Mouse (Mus musculus): ENCODE results near the gene Rtn1. TPM values are rescaled to one million over a fixed set of nuclear protein-coding genes. Genes with fewer than 3 reads are reported as not detected.

Gene Rtn1
- polyA plus RNA-seq, 1 experiment from 2014 or later = 235 TPM

- Histone ChIP-seq H3K27me3 (ENCODE audit: control insufficient read depth, insufficient read depth, low read length) (no peaks in the 10 kb centered on the region), H3K27ac (ENCODE audit: low read depth, low read length) (no peak overlapping the region), H3K4me1 (replicated peaks; ENCODE audit: control insufficient read depth, insufficient read depth, low read length) (no peaks in the 10 kb centered on the region), H3K4me3 (ENCODE audit: low read depth, low read length) (no peak overlapping the region), H3K9ac (ENCODE audit: low read length) (no peak overlapping the region), H3K36me3 (ENCODE audit: control insufficient read depth, insufficient read depth, low read length) (no peaks in the 10 kb centered on the region), H3K4me2 (ENCODE audit: low read depth, low read length, severe bottlenecking) (no peak overlapping the region), H3K9me3 (ENCODE audit: control insufficient read depth, low read length) (no peaks in the 10 kb centered on the region)
- 87% methylated on average over 6 of the region's 6 CpGs for WGBS
- DNase-seq (ENCODE audit: low spot score) (no peak), ATAC-seq (replicated peaks; ENCODE audit: low FRiP score) (no peak)
Observed at GRCm38 (mm10) chr12:72257000-72257399, 151.9 kb downstream of the Rtn1 start.

DNA sequence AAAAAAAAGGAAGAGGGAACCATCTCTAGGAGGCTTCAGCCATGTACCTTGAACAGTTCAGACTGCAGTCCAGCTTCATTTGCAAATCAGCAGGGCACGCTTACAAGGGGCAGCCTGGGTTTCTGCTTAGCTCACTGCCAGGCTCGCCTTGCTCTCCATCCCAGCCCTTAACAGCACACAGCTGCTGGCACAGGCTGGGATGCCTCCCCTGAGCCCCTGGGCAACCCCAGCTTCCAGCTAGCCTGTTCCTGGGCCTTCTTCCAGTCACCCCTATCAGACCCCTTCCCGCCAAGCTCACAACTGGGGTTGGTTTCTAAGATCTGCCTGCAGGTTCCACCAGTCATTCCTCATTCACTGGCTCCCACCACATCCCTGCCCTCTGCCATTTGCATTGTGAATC lies 155.8 kb downstream of the Rtn1 start:
- 80% methylated on average over 3 of the region's 3 CpGs for WGBS
- no peaks in the 10 kb centered on the region for H3K27me3 ChIP-seq (ENCODE audit: control insufficient read depth, insufficient read depth, low read length)
- H3K4me2 ChIP-seq (ENCODE audit: low read depth, low read length, severe bottlenecking) = no peak overlapping the region
- DNase-seq (ENCODE audit: low spot score) (no peak), ATAC-seq (replicated peaks; ENCODE audit: low FRiP score) (no peak)
- H3K4me1 ChIP-seq (replicated peaks; ENCODE audit: control insufficient read depth, insufficient read depth, low read length) = no peaks in the 10 kb centered on the region
- no peak overlapping the region for H3K4me3 ChIP-seq (ENCODE audit: low read depth, low read length)
- H3K36me3 ChIP-seq (ENCODE audit: control insufficient read depth, insufficient read depth, low read length) = no peaks in the 10 kb centered on the region
- H3K27ac ChIP-seq (ENCODE audit: low read depth, low read length) = no peak overlapping the region
- H3K9me3 ChIP-seq (ENCODE audit: control insufficient read depth, low read length) = no peaks in the 10 kb centered on the region
- no peak overlapping the region for H3K9ac ChIP-seq (ENCODE audit: low read length)

GRCm38 (mm10) chr12:72251890-72252445 lies 156.9 kb downstream of the Rtn1 start:
- Histone ChIP-seq H3K36me3 (ENCODE audit: control insufficient read depth, insufficient read depth, low read length) (no peaks in the 10 kb centered on the region), H3K4me3 (ENCODE audit: low read depth, low read length) (no peak overlapping the region), H3K9me3 (ENCODE audit: control insufficient read depth, low read length) (no peaks in the 10 kb centered on the region), H3K27me3 (ENCODE audit: control insufficient read depth, insufficient read depth, low read length) (no peaks in the 10 kb centered on the region), H3K4me2 (ENCODE audit: low read depth, low read length, severe bottlenecking) (no peak overlapping the region), H3K9ac (ENCODE audit: low read length) (no peak overlapping the region), H3K4me1 (replicated peaks; ENCODE audit: control insufficient read depth, insufficient read depth, low read length) (no peaks in the 10 kb centered on the region), H3K27ac (ENCODE audit: low read depth, low read length) (no peak overlapping the region)
- no peak for DNase-seq (ENCODE audit: low spot score)
- 86% methylated on average over 10 of the region's 10 CpGs for WGBS
- ATAC-seq (replicated peaks; ENCODE audit: low FRiP score) = no peak

GRCm38 (mm10) chr12:72244951-72245350 lies 163.9 kb downstream of the Rtn1 start:
- no peaks in the 10 kb centered on the region for H3K36me3 ChIP-seq (ENCODE audit: control insufficient read depth, insufficient read depth, low read length)
- no peak overlapping the region for H3K9ac ChIP-seq (ENCODE audit: low read length)
- 90% methylated on average over 1 of the region's 1 CpGs for WGBS
- H3K9me3 ChIP-seq (ENCODE audit: control insufficient read depth, low read length) = no peaks in the 10 kb centered on the region
- H3K27ac ChIP-seq (ENCODE audit: low read depth, low read length) = no peak overlapping the region
- no peaks in the 10 kb centered on the region for H3K4me1 ChIP-seq (replicated peaks; ENCODE audit: control insufficient read depth, insufficient read depth, low read length)
- DNase-seq (ENCODE audit: low spot score) (no peak), ATAC-seq (replicated peaks; ENCODE audit: low FRiP score) (no peak)
- H3K4me2 ChIP-seq (ENCODE audit: low read depth, low read length, severe bottlenecking) = no peak overlapping the region
- H3K4me3 ChIP-seq (ENCODE audit: low read depth, low read length) = no peak overlapping the region
- no peaks in the 10 kb centered on the region for H3K27me3 ChIP-seq (ENCODE audit: control insufficient read depth, insufficient read depth, low read length)

GRCm38 (mm10) chr12:72242807-72243206 lies 166.0 kb downstream of the Rtn1 start:
- Histone ChIP-seq H3K9me3 (ENCODE audit: control insufficient read depth, low read length) (no peaks in the 10 kb centered on the region), H3K36me3 (ENCODE audit: control insufficient read depth, insufficient read depth, low read length) (no peaks in the 10 kb centered on the region), H3K4me3 (ENCODE audit: low read depth, low read length) (no peak overlapping the region), H3K4me1 (replicated peaks; ENCODE audit: control insufficient read depth, insufficient read depth, low read length) (0 out of 2 replicates have a peak, but pooled peaks cover 2% of the 10 kb centered on the region), H3K9ac (ENCODE audit: low read length) (no peak overlapping the region), H3K27ac (ENCODE audit: low read depth, low read length) (no peak overlapping the region), H3K4me2 (ENCODE audit: low read depth, low read length, severe bottlenecking) (no peak overlapping the region), H3K27me3 (ENCODE audit: control insufficient read depth, insufficient read depth, low read length) (0 out of 2 replicates have a peak, but pooled peaks cover under 1% of the 10 kb centered on the region)
- no peak for ATAC-seq (replicated peaks; ENCODE audit: low FRiP score)
- DNase-seq (ENCODE audit: low spot score) = no peak
- 72% methylated on average over 6 of the region's 6 CpGs for WGBS

DNA sequence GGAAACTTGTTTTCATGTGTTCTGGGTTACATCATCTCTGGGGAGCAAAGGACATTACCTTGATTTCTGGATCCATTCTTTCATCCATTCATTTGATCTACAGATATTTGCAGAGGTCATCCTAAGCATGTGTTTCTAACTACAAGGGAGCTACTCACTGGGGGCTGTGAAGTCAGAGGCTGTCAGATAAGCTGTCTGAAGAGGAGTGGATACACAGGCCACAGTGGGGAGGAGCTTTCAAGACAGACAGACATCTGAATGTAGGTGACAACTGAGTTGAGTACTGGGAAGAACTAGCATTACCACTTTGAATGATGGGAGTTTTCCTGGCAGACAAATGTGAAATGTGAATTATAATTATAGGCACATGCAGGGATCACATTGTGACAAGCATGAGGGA lies 168.3 kb downstream of the Rtn1 start:
- Histone ChIP-seq H3K36me3 (ENCODE audit: control insufficient read depth, insufficient read depth, low read length) (no peaks in the 10 kb centered on the region), H3K4me2 (ENCODE audit: low read depth, low read length, severe bottlenecking) (no peak overlapping the region), H3K4me3 (ENCODE audit: low read depth, low read length) (no peak overlapping the region), H3K9ac (ENCODE audit: low read length) (no peak overlapping the region), H3K27me3 (ENCODE audit: control insufficient read depth, insufficient read depth, low read length) (peaks cover 8% of the 10 kb centered on the region; the same call in 1 of the 2 replicates), H3K4me1 (replicated peaks; ENCODE audit: control insufficient read depth, insufficient read depth, low read length) (0 out of 2 replicates have a peak, but pooled peaks cover 2% of the 10 kb centered on the region), H3K9me3 (ENCODE audit: control insufficient read depth, low read length) (no peaks in the 10 kb centered on the region), H3K27ac (ENCODE audit: low read depth, low read length) (no peak overlapping the region)
- DNase-seq (ENCODE audit: low spot score) (no peak), ATAC-seq (replicated peaks; ENCODE audit: low FRiP score) (no peak)

GRCm38 (mm10) chr12:72239230-72239894 lies 169.5 kb downstream of the Rtn1 start:
- Histone ChIP-seq H3K4me2 (ENCODE audit: low read depth, low read length, severe bottlenecking) (no peak overlapping the region), H3K27ac (ENCODE audit: low read depth, low read length) (no peak overlapping the region), H3K4me3 (ENCODE audit: low read depth, low read length) (no peak overlapping the region), H3K9me3 (ENCODE audit: control insufficient read depth, low read length) (no peaks in the 10 kb centered on the region), H3K27me3 (ENCODE audit: control insufficient read depth, insufficient read depth, low read length) (peaks cover 8% of the 10 kb centered on the region; the same call in 1 of the 2 replicates), H3K9ac (ENCODE audit: low read length) (no peak overlapping the region), H3K4me1 (replicated peaks; ENCODE audit: control insufficient read depth, insufficient read depth, low read length) (0 out of 2 replicates have a peak, but pooled peaks cover 2% of the 10 kb centered on the region), H3K36me3 (ENCODE audit: control insufficient read depth, insufficient read depth, low read length) (no peaks in the 10 kb centered on the region)
- DNase-seq (ENCODE audit: low spot score) = no peak
- WGBS = 48% methylated on average over 12 of the region's 12 CpGs
- no peak for ATAC-seq (replicated peaks; ENCODE audit: low FRiP score)

DNA sequence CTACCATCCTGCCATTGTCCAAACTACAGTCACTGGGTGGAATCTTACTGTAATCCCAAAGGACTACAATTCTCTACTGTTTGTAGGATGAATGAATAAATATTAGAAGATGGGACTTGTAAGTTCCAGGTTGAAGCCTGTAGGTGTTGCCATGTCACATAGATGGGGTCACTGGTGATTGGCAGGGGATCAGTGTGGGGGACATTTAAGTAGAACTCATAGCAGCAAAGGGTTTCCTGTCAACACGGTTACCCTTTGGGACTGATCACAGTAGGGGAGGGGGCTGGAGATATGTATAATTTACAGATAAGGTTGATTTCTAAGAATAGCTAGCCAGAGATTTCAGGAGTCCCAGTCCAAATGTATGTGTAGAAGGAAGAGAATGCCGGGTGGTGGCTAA lies 171.6 kb downstream of the Rtn1 start:
- Histone ChIP-seq H3K9me3 (ENCODE audit: control insufficient read depth, low read length) (no peaks in the 10 kb centered on the region), H3K27ac (ENCODE audit: low read depth, low read length) (no peak overlapping the region), H3K4me2 (ENCODE audit: low read depth, low read length, severe bottlenecking) (peak overlapping the region; percentile 67; the same call in 1 of the 2 replicates), H3K4me3 (ENCODE audit: low read depth, low read length) (no peak overlapping the region), H3K9ac (ENCODE audit: low read length) (no peak overlapping the region), H3K36me3 (ENCODE audit: control insufficient read depth, insufficient read depth, low read length) (no peaks in the 10 kb centered on the region), H3K27me3 (ENCODE audit: control insufficient read depth, insufficient read depth, low read length) (peaks cover 8% of the 10 kb centered on the region; the same call in 1 of the 2 replicates), H3K4me1 (replicated peaks; ENCODE audit: control insufficient read depth, insufficient read depth, low read length) (0 out of 2 replicates have a peak, but pooled peaks cover 2% of the 10 kb centered on the region)
- 90% methylated on average over 2 of the region's 2 CpGs for WGBS
- no peak for DNase-seq (ENCODE audit: low spot score)
- ATAC-seq (replicated peaks; ENCODE audit: low FRiP score) = no peak
